Mouse (Mus musculus) gastrocnemius, postnatal 4 days (tissue): ENCODE measurements around the gene Itpa. TPM values are rescaled to one million over a fixed set of nuclear protein-coding genes. Genes with fewer than 3 reads are reported as not detected.
A peak's percentile ranks its signal among the peaks of the same experiment; 100 is the strongest.
"Not testable (repeated sequence)": the region's sequence is repeated elsewhere in the genome, so short reads cannot be mapped to it uniquely, and the experiment has no call there.

ENCODE experiments used
- DNase-seq, 2 experiments: peaks; one replicate each; pipeline ENCODE4 v3.0.0; 2021 to 2022; ENCODE audit warnings: low spot score in 2 of 2, mixed read lengths in 2 of 2
- long read RNA-seq, 2 experiments: library from polyadenylated mRNA; stranded (forward); transcript quantifications; one replicate each; pipeline ENCODE4 v2.0.0; 2021
- total RNA-seq, 2 experiments: library from RNA; stranded (reverse); gene quantifications; 2 replicates each; pipeline ENCODE4 v1.2.3; 2021

Itpa gene
- 10 to 100 TPM; 21.5 to 22.8 TPM for total RNA-seq
- long read RNA-seq, experiment 1, transcript Itpa-201 (8 exons, 1,390 nt), result major isoform, 34 of 37 reads
- long read RNA-seq, experiment 1, partial matches to known transcripts, result 1 of 37 reads
- long read RNA-seq, experiment 1, other reads (novel, unspliced or antisense), result 2 of 37 reads
- long read RNA-seq, experiment 2, transcript Itpa-201 (8 exons, 1,390 nt), result major isoform, 30 of 36 reads
- long read RNA-seq, experiment 2, partial matches to known transcripts, result 3 of 36 reads
- long read RNA-seq, experiment 2, other reads (novel, unspliced or antisense), result 3 of 36 reads

GRCm38 (mm10) chr2:130667559-130667958 lies at the start of gene Itpa:
TSS of gene Itpa (plus strand) at chr2:130667610.
- DNase-seq, result peak; percentile 72 to 85

DNA sequence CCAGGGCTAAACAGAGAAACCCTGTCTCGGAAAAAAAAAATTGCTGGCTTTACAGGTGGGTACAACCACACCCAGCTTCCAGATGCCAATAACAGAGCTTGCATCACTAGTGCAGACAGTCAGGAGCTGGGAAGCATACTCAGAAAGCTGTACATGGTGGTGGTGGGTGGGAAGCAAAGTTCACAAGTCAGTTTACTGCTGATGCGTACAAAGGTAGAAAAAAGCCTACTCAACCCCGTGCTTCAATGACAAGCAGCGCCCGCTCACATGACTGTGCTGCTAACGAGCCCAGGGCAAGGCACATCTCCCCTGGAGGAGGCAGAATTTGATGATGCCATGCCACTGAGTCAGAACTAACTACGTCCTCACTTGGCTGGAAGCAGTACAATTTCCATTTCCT lies 48.4 kb upstream of the Itpa start:
- DNase-seq, result no peak

DNA sequence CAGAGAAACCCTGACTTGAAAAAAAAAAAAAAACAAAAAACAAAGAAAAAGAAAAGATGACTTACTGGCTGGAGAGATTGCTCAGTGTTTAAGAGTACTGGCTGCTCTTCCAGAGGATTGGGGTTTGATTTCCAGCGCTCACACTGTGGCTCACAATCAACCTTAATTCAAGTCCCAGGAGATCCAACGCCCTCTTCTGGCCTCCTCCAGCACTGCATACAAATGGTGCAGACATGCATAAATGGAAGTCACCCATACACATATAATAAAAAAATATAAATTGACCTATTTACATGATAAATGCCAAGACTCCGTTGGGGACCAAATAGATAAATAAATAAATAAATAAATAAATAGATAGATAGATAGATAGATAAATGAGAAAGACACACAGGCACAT lies 39.0 kb upstream of the Itpa start:
- DNase-seq, result no peak

DNA sequence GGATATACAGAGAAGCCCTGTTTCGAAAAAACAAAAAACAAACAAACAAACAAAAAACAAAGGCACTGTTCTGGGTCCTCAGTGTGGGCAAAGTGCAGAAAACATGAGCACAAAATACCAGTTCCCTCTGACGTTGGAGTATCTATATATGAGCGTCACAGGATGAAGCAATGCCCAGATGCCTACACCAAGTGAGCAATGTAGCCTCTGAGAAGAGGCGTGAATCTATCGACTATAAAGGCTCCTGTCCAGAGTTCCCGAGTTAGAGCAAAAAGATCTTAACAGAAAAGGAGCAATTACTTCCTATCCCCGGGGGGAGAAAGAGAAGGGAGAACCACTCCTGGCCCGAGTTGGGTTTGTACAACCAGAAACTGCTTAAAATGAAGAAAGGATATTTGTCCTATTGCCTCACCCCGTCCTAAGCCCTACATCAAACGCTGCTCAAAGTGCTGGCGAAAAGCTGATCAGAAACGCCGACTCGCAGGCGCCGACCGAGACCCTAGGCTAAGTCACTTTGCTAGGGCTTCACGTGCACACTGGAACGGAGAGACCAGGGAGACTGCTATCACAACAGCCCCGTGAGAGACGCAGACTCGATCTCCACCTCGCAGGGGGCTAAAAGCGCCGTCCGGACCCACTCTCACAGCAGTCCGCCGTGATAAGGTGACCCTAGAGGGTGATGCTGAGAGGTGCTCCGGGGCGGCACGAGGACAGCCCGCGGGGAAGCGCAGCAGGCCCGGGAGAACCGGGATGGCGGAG lies 38.2 kb upstream of the Itpa start:
- no peak for DNase-seq

GRCm38 (mm10) chr2:130629839-130630203 lies 37.6 kb upstream of the Itpa start, which contains the start of the genes Fastkd5 and Ubox5:
TSS of gene Fastkd5 (minus strand) at chr2:130630027.
TSS of gene Ubox5 (minus strand) at chr2:130630038.
- peak; percentile 87 to 95 for DNase-seq

DNA sequence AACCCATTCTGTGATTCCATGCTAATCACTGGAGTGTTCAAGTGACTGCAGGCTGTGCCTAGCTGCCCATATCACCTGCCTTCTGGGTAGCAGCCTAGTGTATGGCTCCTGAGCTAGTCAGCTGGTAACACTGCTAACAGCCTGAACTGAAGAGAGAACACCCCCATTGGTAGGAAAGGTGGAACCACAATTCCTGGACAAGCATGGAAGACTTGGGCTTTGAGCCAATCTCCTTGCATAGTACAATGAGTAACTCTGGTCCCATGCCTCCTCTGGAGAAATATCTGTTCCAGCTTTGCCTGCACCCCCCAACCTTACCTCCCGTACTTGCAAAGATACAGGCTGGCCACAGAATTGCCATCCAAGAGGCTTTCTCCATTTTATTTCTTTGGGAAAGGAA lies 35.0 kb upstream of the Itpa start:
- DNase-seq, result no peak

DNA sequence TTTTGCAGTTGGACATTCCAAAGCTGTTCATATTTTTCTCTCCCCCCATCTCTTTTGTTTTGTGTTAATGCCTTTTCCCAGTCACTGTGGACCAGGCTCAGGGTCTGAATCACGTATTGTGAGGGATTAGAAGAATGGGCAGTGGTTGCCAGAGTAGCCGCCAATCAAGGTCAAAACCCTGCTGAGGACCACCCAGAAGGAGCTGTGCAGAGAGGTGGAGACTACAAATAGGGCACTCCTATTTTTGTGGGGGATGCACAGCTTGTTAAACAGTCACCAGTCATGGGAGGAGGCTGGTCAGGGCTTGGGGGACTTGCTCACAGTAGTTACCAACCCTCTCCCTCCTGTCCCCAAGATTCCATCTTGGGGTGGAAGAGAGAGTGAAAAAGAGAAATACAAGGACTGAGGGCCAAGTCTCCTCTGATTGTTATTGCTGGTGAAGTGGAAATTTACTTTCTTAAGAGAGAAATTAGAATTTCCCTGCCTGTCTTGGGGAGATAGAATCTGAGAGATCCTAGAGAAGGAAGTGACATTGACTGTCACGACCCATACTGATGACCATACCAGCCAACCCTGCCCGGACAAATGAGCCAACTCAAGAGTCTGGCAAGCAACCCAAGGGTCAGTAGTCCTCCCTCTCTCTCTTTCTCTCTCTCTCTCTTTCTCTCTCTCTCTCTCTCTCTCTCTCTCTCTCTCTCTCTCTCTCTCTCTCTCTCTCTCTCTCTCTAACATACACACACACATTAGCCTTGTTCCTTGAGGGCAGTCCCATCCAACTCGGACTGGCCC lies 34.3 kb upstream of the Itpa start:
- DNase-seq, result no peak

DNA sequence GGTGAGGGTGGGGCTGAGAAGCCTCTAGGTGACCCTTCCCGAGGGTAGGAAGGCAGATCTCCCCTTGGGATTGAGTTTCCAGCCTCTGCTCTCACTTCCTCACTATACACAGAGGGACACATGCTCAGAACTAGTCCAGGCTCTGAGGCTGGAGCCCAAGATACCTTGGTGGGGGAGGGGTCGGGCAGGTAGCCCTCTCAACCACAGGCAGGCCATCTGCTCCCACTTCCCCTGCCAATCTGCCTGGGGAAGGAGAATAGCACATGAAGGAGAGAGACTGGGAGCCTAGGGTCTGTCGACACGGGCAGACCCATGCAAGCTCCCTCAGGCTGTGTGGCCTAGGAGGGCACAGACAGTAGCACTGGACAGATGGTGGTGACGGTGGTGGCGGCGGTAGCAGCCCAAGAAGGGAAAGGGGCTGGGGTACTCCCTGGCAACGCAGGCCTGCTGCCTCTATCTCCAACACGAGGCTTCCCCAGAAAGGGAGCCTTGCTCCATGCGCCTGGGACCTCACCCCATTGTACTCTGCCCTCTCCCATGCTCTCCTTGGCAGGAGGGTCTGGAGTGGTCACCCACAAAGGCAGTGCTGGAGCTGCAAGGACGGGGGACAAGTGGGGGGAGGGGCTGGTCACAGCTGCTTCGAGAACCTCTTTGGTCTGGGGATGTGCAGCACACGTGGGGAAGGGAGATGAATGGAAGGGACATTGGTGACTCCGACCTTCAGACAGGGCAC lies 33.2 kb upstream of the Itpa start:
- no peak for DNase-seq

DNA sequence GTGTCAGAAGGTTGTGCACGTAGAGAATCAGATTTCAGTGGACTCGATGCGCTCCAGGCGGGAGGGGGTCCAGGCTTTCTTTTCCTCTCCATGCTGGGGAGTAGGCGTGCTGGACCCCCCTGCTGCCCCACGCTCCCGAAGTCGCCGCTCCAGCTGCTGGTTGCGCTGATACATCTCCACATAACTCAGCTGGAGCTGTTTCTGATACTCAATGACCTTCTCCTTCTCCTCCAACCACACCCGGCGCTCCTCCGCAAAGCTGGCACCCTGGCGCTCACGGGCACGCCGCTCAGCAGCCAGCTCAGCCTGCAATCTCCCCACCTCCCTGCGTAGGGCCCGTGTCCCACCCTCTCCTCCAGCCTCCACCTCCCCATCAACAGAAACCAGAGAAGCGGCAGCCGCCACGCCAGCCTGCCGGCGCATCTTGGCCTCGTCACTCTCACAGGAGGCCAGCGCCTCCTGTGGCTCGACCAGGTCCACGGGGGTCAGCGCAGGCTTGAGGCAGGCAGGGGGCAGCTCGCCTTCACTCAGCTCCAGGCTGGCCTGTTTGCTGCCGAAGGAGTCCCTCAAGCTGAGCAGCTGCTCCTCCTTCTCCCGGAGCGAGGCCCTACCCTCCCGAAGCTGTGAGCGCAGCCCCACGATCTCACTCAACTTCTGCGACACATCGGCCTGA lies 32.5 kb upstream of the Itpa start:
- DNase-seq, result peak in 1 of 2 experiments; percentile 33

DNA sequence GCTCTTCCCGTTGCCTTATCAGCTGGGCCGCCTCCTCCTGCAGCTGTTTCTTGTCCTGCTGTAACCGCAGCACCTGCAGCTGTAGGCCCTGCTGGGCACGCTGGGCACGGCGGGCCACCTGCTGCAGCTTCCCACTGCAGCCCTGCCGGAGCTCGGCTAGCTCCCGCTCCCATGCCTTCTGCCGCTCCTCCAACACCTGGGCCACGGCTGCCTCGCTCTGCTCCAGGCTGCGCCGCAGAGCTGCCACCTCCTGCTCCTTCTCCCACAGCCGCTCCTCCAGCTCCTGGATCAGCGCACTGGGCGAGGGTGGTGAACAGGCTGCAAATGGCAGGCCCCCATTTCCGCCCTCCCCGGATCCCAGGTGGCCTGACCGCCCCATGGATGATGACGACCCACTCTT lies 31.6 kb upstream of the Itpa start:
- DNase-seq, result no peak

DNA sequence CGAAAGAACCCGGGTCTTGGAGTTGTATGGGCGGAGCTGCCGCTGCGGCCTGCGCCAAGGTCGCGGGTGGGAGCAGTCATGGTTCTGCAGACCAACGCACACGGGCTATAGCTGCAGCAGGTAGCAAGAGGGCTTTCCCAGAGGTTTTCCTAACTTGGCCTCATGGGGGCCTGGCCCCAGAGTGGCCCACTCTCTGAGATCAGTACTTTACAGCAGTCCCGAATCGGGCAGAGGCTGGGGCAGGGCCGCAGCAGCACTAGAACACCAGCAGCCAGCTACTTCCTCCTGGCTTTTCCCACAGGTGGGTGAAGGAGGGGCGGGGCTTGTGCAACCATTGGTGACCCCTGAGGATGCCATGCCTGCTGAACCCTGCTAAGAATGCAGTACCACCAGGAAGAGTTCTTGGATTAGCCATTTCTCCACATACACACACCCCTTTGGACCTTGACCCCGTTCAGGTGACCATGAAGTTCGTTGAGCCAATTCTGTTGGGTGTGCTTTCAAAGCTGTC lies 29.3 kb upstream of the Itpa start:
- DNase-seq, result no peak

GRCm38 (mm10) chr2:130639276-130639675 lies 28.1 kb upstream of the Itpa start:
- DNase-seq, result no peak

GRCm38 (mm10) chr2:130641351-130642025 lies 25.9 kb upstream of the Itpa start:
- no peak for DNase-seq

DNA sequence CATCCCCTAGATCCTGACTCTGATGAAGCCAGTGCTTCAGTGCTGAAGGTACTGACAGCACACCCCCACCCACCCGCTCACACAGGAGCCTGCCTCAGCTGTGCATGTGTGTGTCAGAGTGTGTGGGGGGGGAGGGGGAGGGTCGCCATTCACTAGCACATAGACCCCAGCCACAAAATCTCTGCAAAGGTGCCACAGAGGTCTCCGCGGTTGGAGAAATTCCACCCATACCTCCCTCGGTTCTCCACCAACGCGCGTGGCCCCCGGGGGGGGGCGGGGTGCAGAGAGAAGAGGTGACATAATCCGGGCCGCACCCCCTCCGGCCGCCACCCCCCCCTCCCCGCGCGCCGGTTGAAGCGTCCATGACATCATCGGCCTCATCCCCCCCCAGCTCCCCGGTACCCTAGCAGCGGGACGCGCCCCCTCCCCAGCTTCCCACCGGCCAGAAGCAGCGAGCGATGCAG lies 25.2 kb upstream of the Itpa start:
- no peak for DNase-seq

- peak; percentile 95 to 97 for DNase-seq
Measured at GRCm38 (mm10) chr2:130642684-130643369, 24.6 kb upstream of the Itpa start, which contains the start of gene Lzts3. TSS of gene Lzts3 (minus strand) at chr2:130642803.

GRCm38 (mm10) chr2:130645198-130645597 lies 22.2 kb upstream of the Itpa start:
- DNase-seq, result no peak

DNA sequence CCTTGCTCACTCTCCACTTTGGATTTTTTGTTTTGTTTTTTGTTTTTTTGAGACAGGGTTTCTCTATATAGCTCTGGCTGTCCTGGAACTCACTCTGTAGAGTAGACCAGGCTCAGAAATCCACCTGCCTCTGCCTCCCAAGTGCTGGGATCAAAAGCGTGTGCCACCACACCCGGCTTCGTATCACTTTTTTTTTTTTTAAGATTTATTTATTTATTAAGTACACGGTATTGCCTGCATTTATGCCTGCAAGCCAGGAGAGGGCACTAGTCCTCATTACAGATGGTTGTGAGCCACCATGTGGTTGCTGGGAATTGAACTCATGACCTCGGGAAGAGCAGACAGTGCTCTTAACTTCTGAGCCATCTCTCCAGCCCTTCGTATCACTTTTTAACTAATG lies 18.4 kb upstream of the Itpa start:
- not testable (repeated sequence) for DNase-seq

DNA sequence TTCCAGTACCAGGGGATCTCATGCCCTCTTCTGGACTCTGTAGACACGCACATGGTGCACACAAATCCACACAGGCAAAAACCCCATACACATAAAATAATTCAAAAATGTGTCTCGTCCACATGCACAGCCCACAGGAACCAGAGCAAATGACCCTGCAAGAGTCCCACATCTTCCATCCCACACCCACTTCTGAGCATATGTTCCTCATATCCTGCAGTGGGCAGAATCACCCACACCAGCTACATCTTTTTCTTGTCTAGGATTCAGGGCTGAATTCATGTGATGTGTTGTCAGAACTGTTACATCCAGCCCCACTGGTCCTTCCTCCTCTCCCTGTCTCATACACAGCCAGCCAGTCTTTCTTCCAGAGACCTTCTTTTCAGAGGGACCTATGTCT lies 14.1 kb upstream of the Itpa start:
- no peak for DNase-seq

DNA sequence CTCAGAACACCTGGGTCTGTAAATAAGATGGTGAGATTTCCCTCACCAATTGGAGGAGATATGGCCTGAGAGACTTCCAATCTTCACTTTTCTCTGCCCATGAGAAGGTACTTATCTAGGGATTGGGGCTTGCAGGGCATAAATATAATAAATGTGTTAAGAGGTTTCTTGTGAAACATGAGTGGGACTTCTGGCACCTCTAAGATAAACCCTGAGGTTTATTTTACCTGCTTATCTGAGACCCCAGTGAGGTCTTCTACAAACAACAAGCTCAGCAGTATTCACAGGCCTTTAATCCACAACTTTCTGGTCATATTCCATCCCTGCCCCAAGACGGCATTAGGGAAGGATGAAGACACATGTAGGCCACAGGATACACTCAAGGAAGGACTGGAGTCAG lies 13.7 kb upstream of the Itpa start:
- no peak for DNase-seq
